Mouse (Mus musculus): ENCODE measurements around the gene Rnf13.

- TF ChIP-seq CTCF (IDR thresholded peaks at IDR 0.05; ENCODE audit: low read depth, low read length), result no peak
- TF ChIP-seq POLR2A (IDR thresholded peaks at IDR 0.05; ENCODE audit: borderline replicate concordance, low read depth, low read length), result no peak
Measured at GRCm38 (mm10) chr3:57815447-57815846, 79.6 kb downstream of the Rnf13 start.

Measured in bone marrow macrophage, adult 2 months (primary cell).